Mouse (Mus musculus): ENCODE measurements at regions not wholly inside any gene's neighbourhood (a gene's known extent, or its start where the extent isn't known, plus 50 kb on each side); places are given as distances from the start of the nearest gene placed in this dataset.
"Not testable (repeated sequence)": the region's sequence is repeated elsewhere in the genome, so short reads cannot be mapped to it uniquely, and the experiment has no call there.

- no peak overlapping the region for H3K4me2 ChIP-seq (ENCODE audit: low read length)
- DNase-seq (ENCODE audit: low spot score) (no peak), ATAC-seq (replicated peaks; ENCODE audit: low FRiP score, low TSS enrichment, low read depth) (0 out of 2 replicates have a peak, but pooled peaks have one; percentile 58)
- H3K4me3 ChIP-seq (ENCODE audit: low read depth, low read length) = no peak overlapping the region
- H3K4me1 ChIP-seq (replicated peaks; ENCODE audit: control insufficient read depth, insufficient read depth, low read length) = no peaks in the 10 kb centered on the region
- no peak overlapping the region for H3K27ac ChIP-seq (ENCODE audit: low read depth)
- no peak overlapping the region for H3K9ac ChIP-seq (ENCODE audit: low read length)
- 78% methylated on average over 3 of the region's 3 CpGs for whole genome bisulfite sequencing
- no peaks in the 10 kb centered on the region for H3K36me3 ChIP-seq (ENCODE audit: control insufficient read depth, insufficient read depth, low read length)
- no peaks in the 10 kb centered on the region for H3K27me3 ChIP-seq (replicated peaks; ENCODE audit: control insufficient read depth, insufficient read depth, low read length)
- H3K9me3 ChIP-seq (ENCODE audit: control insufficient read depth, low read length) = no peaks in the 10 kb centered on the region
Observed at GRCm38 (mm10) chr12:5734902-5735301, 359.4 kb upstream of the Klhl29 start.

GRCm38 (mm10) chr12:5723113-5723512, 347.6 kb upstream of the Klhl29 start:
- no peak overlapping the region for H3K4me2 ChIP-seq (ENCODE audit: low read length)
- no peak overlapping the region for H3K27ac ChIP-seq (ENCODE audit: low read depth)
- no peak overlapping the region for H3K4me3 ChIP-seq (ENCODE audit: low read depth, low read length)
- DNase-seq (ENCODE audit: low spot score) = no peak
- H3K4me1 ChIP-seq (replicated peaks; ENCODE audit: control insufficient read depth, insufficient read depth, low read length) = no peaks in the 10 kb centered on the region
- no peak for ATAC-seq (replicated peaks; ENCODE audit: low FRiP score, low TSS enrichment, low read depth)
- 77% methylated on average over 1 of the region's 1 CpGs for WGBS
- no peaks in the 10 kb centered on the region for H3K27me3 ChIP-seq (replicated peaks; ENCODE audit: control insufficient read depth, insufficient read depth, low read length)
- no peaks in the 10 kb centered on the region for H3K36me3 ChIP-seq (ENCODE audit: control insufficient read depth, insufficient read depth, low read length)
- H3K9ac ChIP-seq (ENCODE audit: low read length) = no peak overlapping the region
- H3K9me3 ChIP-seq (ENCODE audit: control insufficient read depth, low read length) = no peaks in the 10 kb centered on the region

GRCm38 (mm10) chr12:5717527-5717926, 342.0 kb upstream of the Klhl29 start:
- not testable (repeated sequence) for H3K36me3 ChIP-seq (ENCODE audit: control insufficient read depth, insufficient read depth, low read length); H3K4me1 ChIP-seq (replicated peaks; ENCODE audit: control insufficient read depth, insufficient read depth, low read length); H3K27me3 ChIP-seq (replicated peaks; ENCODE audit: control insufficient read depth, insufficient read depth, low read length); H3K27ac ChIP-seq (ENCODE audit: low read depth); H3K4me2 ChIP-seq (ENCODE audit: low read length); H3K4me3 ChIP-seq (ENCODE audit: low read depth, low read length); H3K9ac ChIP-seq (ENCODE audit: low read length); ATAC-seq (replicated peaks; ENCODE audit: low FRiP score, low TSS enrichment, low read depth); H3K9me3 ChIP-seq (ENCODE audit: control insufficient read depth, low read length)
- DNase-seq (ENCODE audit: low spot score) = peak; percentile 69

- no peaks in the 10 kb centered on the region for H3K27me3 ChIP-seq (replicated peaks; ENCODE audit: control insufficient read depth, insufficient read depth, low read length)
- DNase-seq (ENCODE audit: low spot score) = no peak
- H3K27ac ChIP-seq (ENCODE audit: low read depth) = no peak overlapping the region
- H3K4me2 ChIP-seq (ENCODE audit: low read length) = no peak overlapping the region
- H3K9me3 ChIP-seq (ENCODE audit: control insufficient read depth, low read length) = no peaks in the 10 kb centered on the region
- no peak for ATAC-seq (replicated peaks; ENCODE audit: low FRiP score, low TSS enrichment, low read depth)
- 67% methylated on average over 8 of the region's 8 CpGs for WGBS
- no peaks in the 10 kb centered on the region for H3K36me3 ChIP-seq (ENCODE audit: control insufficient read depth, insufficient read depth, low read length)
- no peaks in the 10 kb centered on the region for H3K4me1 ChIP-seq (replicated peaks; ENCODE audit: control insufficient read depth, insufficient read depth, low read length)
- no peak overlapping the region for H3K9ac ChIP-seq (ENCODE audit: low read length)
- no peak overlapping the region for H3K4me3 ChIP-seq (ENCODE audit: low read depth, low read length)
Observed at GRCm38 (mm10) chr12:5698778-5699454, 323.4 kb upstream of the Klhl29 start.

GRCm38 (mm10) chr12:5682182-5682581, 306.7 kb upstream of the Klhl29 start:
- Histone ChIP-seq H3K4me1 (replicated peaks; ENCODE audit: control insufficient read depth, insufficient read depth, low read length) (no peaks in the 10 kb centered on the region), H3K27ac (ENCODE audit: low read depth) (no peak overlapping the region), H3K9me3 (ENCODE audit: control insufficient read depth, low read length) (no peaks in the 10 kb centered on the region), H3K36me3 (ENCODE audit: control insufficient read depth, insufficient read depth, low read length) (no peaks in the 10 kb centered on the region), H3K9ac (ENCODE audit: low read length) (no peak overlapping the region), H3K4me2 (ENCODE audit: low read length) (no peak overlapping the region), H3K27me3 (replicated peaks; ENCODE audit: control insufficient read depth, insufficient read depth, low read length) (no peaks in the 10 kb centered on the region), H3K4me3 (ENCODE audit: low read depth, low read length) (no peak overlapping the region)
- WGBS = 84% methylated on average over 5 of the region's 5 CpGs
- DNase-seq (ENCODE audit: low spot score) = no peak
- no peak for ATAC-seq (replicated peaks; ENCODE audit: low FRiP score, low TSS enrichment, low read depth)

- not testable (repeated sequence) for H3K36me3 ChIP-seq (ENCODE audit: control insufficient read depth, insufficient read depth, low read length); H3K9me3 ChIP-seq (ENCODE audit: control insufficient read depth, low read length); DNase-seq (ENCODE audit: low spot score); H3K4me3 ChIP-seq (ENCODE audit: low read depth, low read length); H3K27ac ChIP-seq (ENCODE audit: low read depth); H3K9ac ChIP-seq (ENCODE audit: low read length); ATAC-seq (replicated peaks; ENCODE audit: low FRiP score, low TSS enrichment, low read depth); H3K27me3 ChIP-seq (replicated peaks; ENCODE audit: control insufficient read depth, insufficient read depth, low read length); H3K4me1 ChIP-seq (replicated peaks; ENCODE audit: control insufficient read depth, insufficient read depth, low read length); H3K4me2 ChIP-seq (ENCODE audit: low read length)
- 93% methylated on average over 8 of the region's 8 CpGs for WGBS
Observed at GRCm38 (mm10) chr12:5678126-5678525, 302.6 kb upstream of the Klhl29 start.

GRCm38 (mm10) chr12:5668486-5668885, 293.0 kb upstream of the Klhl29 start:
- DNase-seq (ENCODE audit: low spot score) = no peak
- H3K4me3 ChIP-seq (ENCODE audit: low read depth, low read length) = no peak overlapping the region

GRCm38 (mm10) chr12:5637571-5638275, 262.2 kb upstream of the Klhl29 start:
- no peak for ATAC-seq (replicated peaks; ENCODE audit: low FRiP score, low TSS enrichment, low read depth)
- H3K27ac ChIP-seq (ENCODE audit: low read depth) = no peak overlapping the region
- WGBS = 75% methylated on average over 9 of the region's 9 CpGs

More at GRCm38 (mm10) chr12:5668486-5668885, 293.0 kb upstream of the Klhl29 start:
- WGBS = 61% methylated on average over 3 of the region's 3 CpGs
- H3K9ac ChIP-seq (ENCODE audit: low read length) = no peak overlapping the region
- H3K36me3 ChIP-seq (ENCODE audit: control insufficient read depth, insufficient read depth, low read length) = no peaks in the 10 kb centered on the region
- H3K27ac ChIP-seq (ENCODE audit: low read depth) = no peak overlapping the region
- H3K9me3 ChIP-seq (ENCODE audit: control insufficient read depth, low read length) = no peaks in the 10 kb centered on the region
- no peak for ATAC-seq (replicated peaks; ENCODE audit: low FRiP score, low TSS enrichment, low read depth)
- no peaks in the 10 kb centered on the region for H3K27me3 ChIP-seq (replicated peaks; ENCODE audit: control insufficient read depth, insufficient read depth, low read length)
- no peak overlapping the region for H3K4me2 ChIP-seq (ENCODE audit: low read length)
- H3K4me1 ChIP-seq (replicated peaks; ENCODE audit: control insufficient read depth, insufficient read depth, low read length) = no peaks in the 10 kb centered on the region

GRCm38 (mm10) chr12:5633971-5634370, 258.5 kb upstream of the Klhl29 start:
- no peaks in the 10 kb centered on the region for H3K9me3 ChIP-seq (ENCODE audit: control insufficient read depth, low read length)
- H3K27me3 ChIP-seq (replicated peaks; ENCODE audit: control insufficient read depth, insufficient read depth, low read length) = no peaks in the 10 kb centered on the region
- H3K9ac ChIP-seq (ENCODE audit: low read length) = no peak overlapping the region
- no peaks in the 10 kb centered on the region for H3K4me1 ChIP-seq (replicated peaks; ENCODE audit: control insufficient read depth, insufficient read depth, low read length)
- WGBS = 82% methylated on average over 3 of the region's 3 CpGs
- H3K4me3 ChIP-seq (ENCODE audit: low read depth, low read length) = no peak overlapping the region
- DNase-seq (ENCODE audit: low spot score) = no peak
- H3K36me3 ChIP-seq (ENCODE audit: control insufficient read depth, insufficient read depth, low read length) = no peaks in the 10 kb centered on the region
- no peak overlapping the region for H3K4me2 ChIP-seq (ENCODE audit: low read length)
- no peak for ATAC-seq (replicated peaks; ENCODE audit: low FRiP score, low TSS enrichment, low read depth)
- no peak overlapping the region for H3K27ac ChIP-seq (ENCODE audit: low read depth)

More at GRCm38 (mm10) chr12:5637571-5638275, 262.2 kb upstream of the Klhl29 start:
- no peak for DNase-seq (ENCODE audit: low spot score)
- Histone ChIP-seq H3K4me2 (ENCODE audit: low read length) (no peak overlapping the region), H3K9me3 (ENCODE audit: control insufficient read depth, low read length) (no peaks in the 10 kb centered on the region), H3K36me3 (ENCODE audit: control insufficient read depth, insufficient read depth, low read length) (no peaks in the 10 kb centered on the region), H3K27me3 (replicated peaks; ENCODE audit: control insufficient read depth, insufficient read depth, low read length) (no peaks in the 10 kb centered on the region), H3K9ac (ENCODE audit: low read length) (no peak overlapping the region), H3K4me1 (replicated peaks; ENCODE audit: control insufficient read depth, insufficient read depth, low read length) (no peaks in the 10 kb centered on the region), H3K4me3 (ENCODE audit: low read depth, low read length) (no peak overlapping the region)
